Mouse (Mus musculus): Measurements from ENCODE around the gene Itih2.

DNA sequence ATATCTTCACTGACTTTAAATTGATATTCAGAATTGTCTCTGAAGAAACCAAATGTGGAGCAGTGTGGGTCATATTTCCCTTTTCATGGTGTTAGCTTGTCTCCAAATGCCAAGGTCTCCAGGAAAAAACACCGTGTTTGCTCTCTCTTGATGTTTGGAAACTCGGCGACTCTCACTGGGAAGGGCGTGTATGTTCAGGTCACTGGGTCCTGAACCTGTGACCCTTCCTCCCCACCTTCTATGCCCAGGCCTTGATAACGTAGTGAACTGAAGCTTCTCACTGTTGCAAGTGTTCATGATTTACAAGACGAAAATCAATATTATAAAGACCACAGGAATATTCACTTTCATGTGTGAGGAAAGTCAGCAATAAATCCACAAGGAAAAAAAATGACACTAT, 2.7 kb upstream of the Itih2 start:
- TF ChIP-seq POLR2A (IDR thresholded peaks at IDR 0.05; ENCODE audit: control insufficient read depth in 1 of 2, insufficient read depth in 1 of 2, low read depth in 1 of 2, low read length in 2 of 2, poor library complexity in 1 of 2): no peak
- TF ChIP-seq BHLHE40 (IDR thresholded peaks at IDR 0.05; ENCODE audit: borderline replicate concordance, low read depth, low read length): no peak
- TF ChIP-seq TBP (IDR thresholded peaks at IDR 0.05; ENCODE audit: low read depth, low read length): no peak
- no peak for TF ChIP-seq USF1 (IDR thresholded peaks at IDR 0.05; ENCODE audit: low read depth, low read length)
- TF ChIP-seq POLR2AphosphoS2 (IDR thresholded peaks at IDR 0.05; ENCODE audit: low read length): no peak
- TF ChIP-seq MAFK (IDR thresholded peaks at IDR 0.05; ENCODE audit: borderline replicate concordance, low read depth, low read length): no peak
- TF ChIP-seq CTCF (IDR thresholded peaks at IDR 0.05 in 2 of 3, conservative IDR thresholded peaks at IDR 0.05 in 1 of 3; ENCODE audit: control insufficient read depth in 1 of 3, insufficient read depth in 1 of 3, low read depth in 2 of 3, low read length in 3 of 3, poor library complexity in 1 of 3, severe bottlenecking in 1 of 3): no peak
- TF ChIP-seq TAL1 (IDR thresholded peaks at IDR 0.05; ENCODE audit: low read length): no peak
- TF ChIP-seq ZKSCAN1 (IDR thresholded peaks at IDR 0.05; ENCODE audit: low read depth, low read length): no peak
- no peak for TF ChIP-seq E2F4 (IDR thresholded peaks at IDR 0.05; ENCODE audit: borderline replicate concordance, low read depth, low read length)
- TF ChIP-seq GATA1 (IDR thresholded peaks at IDR 0.05; ENCODE audit: low read depth, low read length): no peak
- TF ChIP-seq CHD2 (IDR thresholded peaks at IDR 0.05; ENCODE audit: low read length): no peak

All from MEL (cell line).